Mouse (Mus musculus): ENCODE measurements around the gene Olfr323.
A peak's percentile ranks its signal among the peaks of the same experiment; 100 is the strongest.

Olfr323 gene

DNA sequence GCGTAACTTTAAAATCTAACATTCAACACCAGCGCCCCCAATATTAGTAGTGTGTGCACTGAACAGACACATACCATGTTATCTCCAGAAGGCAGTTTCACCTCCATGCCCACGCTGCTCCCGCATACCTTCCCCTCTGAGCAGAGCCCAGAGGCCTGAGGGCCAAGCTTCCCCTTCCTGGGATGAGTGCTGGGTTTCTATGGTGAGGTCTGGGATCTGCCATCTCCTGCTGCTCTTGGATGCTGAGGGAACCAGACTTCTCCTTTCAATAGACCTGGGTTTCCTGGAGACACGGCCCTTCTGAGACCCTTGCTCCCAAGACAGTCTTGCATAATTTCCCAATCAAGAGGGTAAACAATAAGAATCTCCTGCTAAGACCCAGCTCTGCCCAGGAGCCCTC, at the start of gene Olfr323:
Gene Olfr323, minus strand, starts transcription at position 101 of the 400 bp plus-strand sequence.
- DNase-seq (ENCODE audit: low spot score in 2 of 2), result no peak

DNA sequence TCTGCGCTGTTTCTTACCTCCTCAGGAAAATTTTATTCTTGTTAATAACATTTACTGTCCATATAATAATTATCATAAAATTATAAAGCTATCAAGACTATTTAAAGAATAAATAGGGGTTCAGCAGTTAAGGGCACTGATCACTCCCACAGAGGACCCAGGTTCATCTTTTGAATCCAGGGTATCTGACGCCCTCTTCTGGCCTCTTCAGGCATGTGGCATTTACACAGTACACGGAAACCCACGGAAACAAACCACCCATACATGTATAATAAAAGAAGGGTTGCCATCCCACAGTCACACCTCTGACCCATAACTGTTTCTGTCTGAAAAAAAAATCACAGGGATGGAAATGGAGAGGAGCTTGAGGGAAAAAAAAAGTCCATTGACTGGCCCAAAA, 41.5 kb upstream of the Olfr323 start:
- no peak for DNase-seq (ENCODE audit: low spot score in 2 of 2)

DNA sequence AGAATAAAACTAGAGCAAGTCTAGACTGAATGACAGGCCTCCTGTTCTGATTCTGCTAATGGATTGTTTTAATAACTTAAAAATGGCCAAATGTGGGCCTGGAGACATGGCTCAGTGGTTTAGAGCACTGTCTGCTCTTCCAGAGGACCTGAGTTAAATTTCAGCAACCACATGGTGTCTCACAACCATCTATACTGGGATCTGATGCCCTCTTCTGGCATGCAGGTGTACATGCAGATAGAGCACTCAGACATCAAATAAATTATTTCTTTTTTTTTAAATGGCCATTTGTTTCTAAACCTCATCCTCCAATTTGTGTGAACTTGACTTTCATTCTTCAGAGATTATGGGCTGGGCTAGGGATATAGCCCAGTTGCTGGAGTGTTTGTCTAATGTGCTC, 39.0 kb upstream of the Olfr323 start:
- no peak for DNase-seq (ENCODE audit: low spot score in 2 of 2)

DNA sequence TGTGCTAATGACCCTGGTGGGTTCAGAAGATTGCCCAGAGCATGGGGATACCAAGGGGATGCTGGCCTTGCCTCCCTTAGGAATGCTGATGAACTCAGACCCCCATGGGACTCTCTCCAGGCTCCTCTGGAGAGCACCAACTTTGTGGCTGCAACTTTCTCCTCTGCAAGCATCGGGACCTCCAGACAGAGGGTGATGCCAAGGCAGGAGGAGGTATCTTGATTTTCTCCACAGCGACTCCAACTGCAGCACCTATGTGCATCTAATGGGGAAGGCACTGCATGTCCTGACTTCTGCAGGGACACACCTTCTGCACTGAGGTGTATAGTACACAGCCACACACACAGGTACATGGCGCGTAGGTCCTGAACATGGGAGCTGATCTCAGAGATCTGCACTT, 28.3 kb upstream of the Olfr323 start, which contains the start of gene Olfr322:
Gene Olfr322, plus strand, starts transcription at position 187 of the 400 bp plus-strand sequence.
- no peak for DNase-seq (ENCODE audit: low spot score in 2 of 2)

DNA sequence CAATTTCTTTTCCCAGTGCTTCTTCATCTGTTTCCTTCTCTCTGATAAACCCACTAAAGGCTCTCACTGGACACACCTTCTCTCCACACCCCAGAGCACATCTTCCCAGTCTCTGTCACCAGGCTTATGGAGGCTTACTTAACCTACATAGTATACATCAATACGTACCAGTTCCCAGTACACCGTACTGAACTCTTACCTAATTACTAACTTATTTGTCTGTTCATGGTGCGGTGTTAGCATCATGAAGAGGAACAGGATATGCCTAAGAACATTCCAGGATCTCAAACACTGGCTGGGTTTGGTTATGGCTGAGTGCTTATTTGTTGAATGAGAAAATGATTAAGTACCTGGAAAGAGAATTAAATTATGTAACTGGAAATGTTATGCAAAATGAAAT, 24.9 kb upstream of the Olfr323 start:
- no peak for DNase-seq (ENCODE audit: low spot score in 2 of 2)

DNA sequence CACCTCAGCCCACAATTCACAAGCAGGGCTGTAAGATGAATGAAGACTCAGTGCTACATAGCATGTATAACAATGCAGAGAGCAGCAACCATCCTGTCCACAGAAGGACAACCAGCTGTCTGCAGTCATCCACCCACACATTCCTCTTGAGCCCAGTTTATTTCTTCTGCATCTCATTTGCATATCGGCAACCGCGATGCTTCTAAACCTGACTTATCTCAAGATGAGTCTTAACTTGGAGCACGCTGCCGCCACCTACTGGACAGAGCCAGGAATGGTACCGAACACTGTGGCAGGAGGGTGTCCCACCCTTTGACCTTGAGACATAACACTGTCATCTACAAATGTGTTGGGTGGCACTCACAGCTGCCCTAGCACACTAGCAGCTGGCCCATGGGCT, 13.0 kb upstream of the Olfr323 start:
- DNase-seq (ENCODE audit: low spot score in 2 of 2), result peak in 1 of 2 experiments; percentile 18

DNA sequence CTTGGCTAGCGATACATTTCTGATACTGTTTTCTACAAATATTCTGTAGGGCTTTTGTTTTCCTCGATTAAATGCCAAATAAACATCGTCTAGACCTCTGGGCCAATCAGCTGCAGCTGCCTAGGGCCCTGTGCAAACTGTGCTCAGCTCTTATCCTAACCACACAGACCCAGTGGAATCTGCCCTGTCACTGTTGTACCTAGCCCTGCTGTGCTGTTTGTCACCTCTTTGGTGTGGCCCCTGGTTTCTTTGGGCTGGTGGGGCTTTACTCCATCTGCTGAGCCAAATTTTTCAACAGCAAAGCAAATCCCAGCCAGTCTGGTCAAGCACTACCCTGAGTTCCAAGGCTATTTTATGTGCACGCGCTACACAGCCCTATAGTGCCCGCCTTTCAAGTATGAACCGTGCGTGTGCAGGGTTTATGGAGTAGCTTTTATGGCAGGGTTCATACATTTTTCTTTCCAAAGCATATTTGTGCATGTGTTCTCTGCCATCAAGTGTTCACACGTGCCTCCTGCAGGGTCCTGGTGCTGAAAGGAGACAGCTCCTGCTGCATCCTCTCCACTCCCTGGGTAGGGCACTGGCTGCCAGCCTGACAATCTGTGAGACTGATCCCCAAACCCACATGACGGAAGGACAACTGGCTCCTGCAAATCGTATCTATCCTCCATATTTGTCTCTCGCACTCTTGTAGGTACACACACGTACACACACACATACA, 11.5 kb upstream of the Olfr323 start:
- DNase-seq (ENCODE audit: low spot score in 2 of 2), result no peak

DNA sequence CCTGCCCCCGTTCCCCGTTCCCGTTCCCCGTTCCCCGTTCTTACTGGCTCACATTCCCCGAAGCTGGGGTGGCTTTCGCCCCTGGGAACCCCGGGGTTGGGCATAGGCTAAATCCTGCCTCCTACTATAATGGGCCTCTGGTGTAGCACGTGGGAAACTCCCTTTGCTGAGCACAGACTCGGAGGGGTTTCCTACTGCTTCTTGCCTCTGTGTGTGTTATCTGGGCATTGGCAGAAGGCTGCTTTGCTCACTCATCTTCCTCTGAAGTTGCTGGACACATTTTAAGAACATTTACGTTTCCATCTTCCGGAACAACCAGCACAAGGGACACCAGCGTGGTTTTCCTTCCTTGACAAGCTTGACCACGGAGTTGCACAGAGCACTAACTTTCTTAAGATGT, 10.8 kb upstream of the Olfr323 start:
- DNase-seq (ENCODE audit: low spot score in 2 of 2), result no peak

DNA sequence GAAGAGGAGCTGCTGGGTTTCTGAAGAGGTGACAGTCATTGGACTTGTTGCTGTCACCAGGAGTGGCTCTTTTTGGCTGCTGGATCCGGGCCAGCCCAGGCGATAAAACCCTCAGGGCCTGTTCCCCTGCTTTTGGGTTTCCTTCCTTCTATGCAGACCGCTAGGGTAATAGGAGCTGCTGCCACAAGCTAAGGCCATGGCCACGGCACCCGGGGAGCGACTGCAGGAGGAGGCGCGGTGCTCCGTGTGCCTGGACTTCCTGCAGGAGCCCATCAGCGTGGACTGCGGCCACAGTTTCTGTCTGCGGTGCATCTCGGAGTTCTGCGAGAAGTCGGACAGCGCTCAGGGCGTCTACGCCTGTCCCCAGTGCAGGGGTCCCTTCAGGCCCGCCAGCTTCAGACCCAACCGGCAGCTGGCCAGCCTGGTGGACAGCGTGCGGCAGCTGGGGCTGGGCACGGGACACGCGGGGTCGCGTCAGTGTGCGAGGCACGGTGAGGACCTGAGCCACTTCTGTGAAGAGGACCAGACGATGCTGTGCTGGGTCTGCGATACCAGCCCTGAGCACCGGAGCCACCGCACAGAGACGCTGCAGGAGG, 10.1 kb upstream of the Olfr323 start, which contains the start of gene Trim58:
Gene Trim58, plus strand, starts transcription at position 194 of the 596 bp plus-strand sequence.
- DNase-seq (ENCODE audit: low spot score in 2 of 2), result peak in 1 of 2 experiments; percentile 6

DNA sequence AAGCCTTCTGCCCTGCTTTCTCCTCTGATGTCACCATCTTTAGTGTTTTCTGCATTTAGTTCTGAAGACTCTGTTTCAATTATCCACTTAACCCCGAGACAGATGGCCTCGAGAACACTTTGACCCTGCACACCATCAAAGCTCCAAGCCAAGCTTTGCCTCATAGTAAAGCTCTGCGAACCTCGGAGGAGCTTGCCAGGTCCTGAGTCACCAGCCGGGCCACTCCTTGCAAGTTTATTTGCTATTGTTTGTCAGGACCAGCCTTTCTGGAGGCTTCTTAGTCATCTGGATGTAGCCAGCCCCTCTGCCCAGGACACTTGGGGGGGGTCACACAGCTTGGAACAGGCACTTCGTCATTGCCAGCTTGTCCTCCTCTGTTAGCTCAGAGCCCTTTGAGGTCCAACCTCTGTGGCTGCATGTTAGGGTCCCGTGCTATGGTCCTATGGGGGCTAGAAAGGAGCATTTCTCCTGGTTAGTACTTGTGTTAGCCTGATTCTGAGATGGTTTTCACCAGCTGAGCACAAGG, 7.9 kb upstream of the Olfr323 start:
- no peak for DNase-seq (ENCODE audit: low spot score in 2 of 2)

DNA sequence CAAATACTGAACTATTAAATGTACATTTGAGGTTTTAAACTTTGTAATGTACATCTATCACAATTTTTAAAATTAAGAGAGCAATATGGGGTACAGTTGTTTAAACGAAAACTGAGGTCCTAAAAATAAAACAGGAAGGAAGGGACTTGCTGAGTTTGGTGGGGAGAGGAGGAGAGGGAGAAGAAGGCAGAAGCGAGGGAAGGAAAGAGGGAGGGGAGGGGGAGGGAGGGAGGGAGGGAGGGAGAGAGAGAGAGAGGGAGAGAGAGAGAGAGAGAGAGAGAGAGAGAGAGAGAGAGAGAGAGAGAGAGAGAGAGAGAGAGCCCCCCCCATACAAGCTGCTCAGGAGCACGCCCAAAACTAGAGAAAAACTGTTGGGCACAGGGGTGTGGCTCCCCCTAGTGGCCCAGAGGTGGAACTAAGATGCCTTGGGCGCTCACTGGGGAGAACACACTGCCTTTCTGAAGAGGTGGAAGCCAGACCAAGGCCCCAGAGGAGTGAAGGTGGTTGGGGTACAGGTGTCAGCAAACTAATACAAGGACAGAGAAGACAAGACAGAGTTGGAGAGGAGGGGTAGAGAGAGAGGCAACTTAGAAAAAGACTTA, 6.2 kb upstream of the Olfr323 start:
- DNase-seq (ENCODE audit: low spot score in 2 of 2), result peak in 1 of 2 experiments; percentile 63

DNA sequence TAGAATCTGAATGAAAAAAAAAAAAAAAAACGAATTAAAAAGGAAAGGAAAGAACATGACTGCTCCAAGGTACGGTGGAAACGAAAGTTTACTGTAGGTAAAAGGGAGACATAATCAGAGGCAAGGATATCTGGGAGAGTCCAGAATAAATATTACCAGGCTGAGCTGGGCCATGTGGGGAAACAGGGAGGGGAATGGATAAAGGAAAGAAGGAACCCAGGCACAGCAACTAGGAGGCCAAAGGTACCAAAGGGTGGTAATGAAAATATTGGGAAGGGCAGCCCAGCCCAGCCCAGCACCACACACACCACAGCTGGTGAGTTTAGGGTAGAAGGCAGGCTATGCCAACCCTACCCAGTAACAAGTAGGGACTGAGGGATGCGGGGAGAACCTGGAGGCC, 4.6 kb upstream of the Olfr323 start:
- DNase-seq (ENCODE audit: low spot score in 2 of 2), result no peak

DNA sequence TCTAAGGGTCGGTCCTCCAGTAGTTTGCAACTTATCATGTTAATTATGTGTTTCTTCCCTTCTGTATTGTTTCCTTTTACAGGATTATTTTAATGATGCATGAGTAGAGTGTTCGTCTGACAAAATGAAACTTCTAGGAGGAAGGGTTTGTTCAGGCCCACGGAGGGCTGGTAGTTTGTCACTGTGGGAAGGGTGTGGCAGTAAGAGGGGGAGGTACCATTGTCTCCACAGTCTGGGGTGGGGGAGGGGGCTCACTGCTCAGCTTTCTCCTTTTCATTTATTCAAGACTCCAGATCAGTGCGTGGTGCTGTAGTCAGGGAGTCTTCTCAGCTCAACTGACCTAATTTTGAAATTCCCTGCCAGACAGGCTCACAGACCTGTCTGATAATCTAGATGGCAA, 4.2 kb downstream of the Olfr323 start:
- no peak for DNase-seq (ENCODE audit: low spot score in 2 of 2)

DNA sequence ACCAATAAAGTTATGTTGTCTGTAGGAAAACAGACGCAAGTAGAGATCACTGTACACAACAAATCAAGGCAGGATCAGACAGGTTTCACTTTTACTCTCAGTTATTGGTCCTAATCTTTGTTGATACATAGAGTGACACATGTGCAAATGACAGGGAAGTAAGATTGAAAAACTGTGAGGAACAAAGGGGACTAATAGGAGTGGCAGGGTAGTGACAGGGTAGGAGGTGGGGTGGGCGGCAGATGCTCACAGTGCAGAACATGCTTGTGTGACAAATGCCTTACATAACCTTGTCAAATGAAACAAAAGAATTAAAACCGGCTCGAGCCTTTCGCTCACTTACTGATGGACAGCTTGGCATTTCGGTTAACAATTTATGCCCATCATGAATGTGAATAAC, 11.5 kb downstream of the Olfr323 start:
- DNase-seq (ENCODE audit: low spot score in 2 of 2), result no peak

DNA sequence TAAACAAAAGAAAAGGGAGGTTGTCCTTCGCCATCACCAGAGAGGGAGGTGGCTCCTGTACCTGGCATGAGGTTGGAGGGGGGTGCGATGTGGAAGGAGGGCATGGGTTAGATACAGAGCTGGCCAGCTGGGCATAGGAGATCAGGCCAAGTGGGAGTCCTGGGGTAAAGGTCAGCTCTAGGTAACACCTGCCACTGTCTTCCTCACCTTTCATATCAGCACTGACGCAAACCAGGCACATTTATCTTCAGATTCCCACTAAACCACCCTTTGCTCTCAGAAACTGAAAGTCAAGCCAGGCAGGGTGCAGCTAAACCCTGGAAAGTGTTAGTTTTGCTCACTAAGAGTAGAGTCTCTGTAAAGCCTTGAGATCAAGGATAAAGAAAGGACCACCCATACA, 11.9 kb downstream of the Olfr323 start:
- no peak for DNase-seq (ENCODE audit: low spot score in 2 of 2)

DNA sequence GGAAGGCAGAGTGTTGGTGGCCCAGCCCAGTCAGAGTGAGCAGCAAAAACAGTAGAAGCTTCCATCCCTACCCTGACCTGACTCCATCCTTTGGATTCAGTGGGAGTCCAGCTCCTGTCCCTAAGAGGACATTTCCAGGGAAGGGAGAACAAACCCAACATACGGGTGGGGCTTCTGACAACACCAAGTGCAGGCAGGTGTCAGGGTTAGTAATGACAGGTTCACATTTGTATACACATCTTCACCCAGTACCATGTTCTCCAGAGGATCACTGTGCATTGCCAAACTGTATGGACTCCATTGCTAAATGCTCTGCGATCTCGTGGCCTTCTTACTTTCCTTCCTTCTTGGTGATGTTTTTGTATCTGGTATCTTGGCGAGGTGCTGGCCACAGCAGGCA, 14.3 kb downstream of the Olfr323 start, which contains the start of gene 2210407C18Rik:
Gene 2210407C18Rik, minus strand, starts transcription at position 101 of the 400 bp plus-strand sequence.
- DNase-seq (ENCODE audit: low spot score in 2 of 2), result no peak

DNA sequence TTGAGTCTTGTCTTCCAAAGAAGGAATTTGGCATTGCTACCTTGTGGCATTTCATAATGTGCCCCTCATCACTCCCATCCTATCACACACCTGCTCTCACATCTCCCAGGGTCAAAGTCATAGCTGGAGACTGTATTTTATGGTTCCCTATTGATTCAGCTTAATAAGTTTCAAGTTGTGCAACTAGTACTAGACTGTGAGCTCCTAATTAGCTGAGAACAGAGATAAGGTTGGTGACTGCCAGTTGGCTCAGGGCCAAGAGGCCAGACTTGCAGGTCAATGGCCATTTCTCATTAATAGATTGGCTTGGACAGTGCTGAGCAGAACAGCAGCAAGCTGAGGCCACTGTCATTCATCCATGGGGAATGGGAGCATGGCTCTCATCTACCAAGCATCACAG, 15.8 kb downstream of the Olfr323 start:
- no peak for DNase-seq (ENCODE audit: low spot score in 2 of 2)

DNA sequence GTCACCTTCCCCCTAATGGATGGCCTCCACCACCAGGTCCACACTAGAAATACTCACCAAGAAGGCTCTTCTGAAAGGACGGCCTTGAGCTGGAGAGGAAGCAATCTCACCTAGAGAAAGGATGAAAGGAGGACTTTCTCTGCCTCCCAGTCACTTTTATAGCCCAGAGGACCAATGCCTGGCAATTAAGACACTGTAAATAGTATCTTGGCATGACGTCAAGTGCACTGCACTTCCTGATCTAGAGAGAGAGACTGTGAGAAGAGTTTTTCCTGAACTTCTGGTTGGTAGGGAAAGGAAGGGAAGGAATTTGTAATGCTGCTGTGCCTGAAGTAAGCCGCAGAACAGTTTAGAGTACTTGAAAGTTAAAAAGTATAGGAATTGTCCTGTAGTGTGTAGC, 16.9 kb downstream of the Olfr323 start:
- no peak for DNase-seq (ENCODE audit: low spot score in 2 of 2)

DNA sequence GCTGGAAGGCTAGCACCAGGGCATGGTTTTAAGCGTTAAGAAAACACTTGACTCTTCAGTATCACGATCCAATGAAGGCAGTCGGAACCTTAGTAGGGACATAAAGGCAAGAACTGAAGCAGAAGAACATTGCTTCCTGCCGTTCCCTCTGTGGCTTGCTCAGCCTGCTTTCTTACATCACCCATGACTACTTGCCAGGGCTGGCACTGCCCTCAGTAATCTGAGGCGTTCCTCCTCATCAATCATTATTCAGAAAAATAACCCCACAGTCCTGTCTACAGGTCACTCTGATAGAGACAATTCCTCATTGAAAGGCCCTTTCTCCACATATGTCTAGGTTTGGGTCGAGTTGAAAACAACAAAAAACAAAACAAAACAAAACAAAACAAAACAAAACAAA, 23.3 kb downstream of the Olfr323 start:
- no peak for DNase-seq (ENCODE audit: low spot score in 2 of 2)

DNA sequence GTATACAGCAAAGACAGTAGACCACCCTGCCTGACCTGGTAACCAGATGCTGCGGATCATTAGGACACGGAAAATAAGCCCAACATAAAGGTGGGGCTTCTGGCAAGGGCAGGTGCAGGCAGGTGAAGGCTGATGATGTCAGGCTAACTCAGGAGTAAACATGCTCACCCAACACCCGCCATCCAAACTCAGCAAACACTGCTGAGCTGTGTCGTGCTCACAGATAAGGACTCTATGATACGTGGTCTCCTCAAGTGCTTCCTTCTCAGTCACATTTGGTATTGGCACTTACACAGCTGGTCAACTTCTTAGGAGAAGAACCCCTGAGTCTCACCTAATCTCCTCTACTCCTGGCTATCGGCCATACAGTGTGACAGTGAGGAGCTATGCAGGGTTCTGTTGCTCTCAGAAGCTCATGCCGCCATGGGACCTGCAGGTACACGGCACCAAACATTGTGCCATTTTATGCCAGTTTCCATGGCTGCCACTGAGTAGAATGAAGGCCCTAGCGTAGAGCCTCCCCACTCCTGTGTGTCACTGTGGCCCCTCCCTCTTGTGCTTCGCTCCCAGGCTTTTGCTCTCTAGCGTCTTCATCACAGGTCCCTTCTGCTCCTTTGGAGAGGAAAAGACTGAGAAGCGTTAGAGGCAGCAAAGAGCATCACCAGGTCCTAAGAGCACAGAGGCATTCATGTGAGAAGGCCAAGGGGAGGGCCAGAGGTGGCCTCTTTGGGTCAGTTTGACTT, 24.0 kb downstream of the Olfr323 start:
- no peak for DNase-seq (ENCODE audit: low spot score in 2 of 2)

DNA sequence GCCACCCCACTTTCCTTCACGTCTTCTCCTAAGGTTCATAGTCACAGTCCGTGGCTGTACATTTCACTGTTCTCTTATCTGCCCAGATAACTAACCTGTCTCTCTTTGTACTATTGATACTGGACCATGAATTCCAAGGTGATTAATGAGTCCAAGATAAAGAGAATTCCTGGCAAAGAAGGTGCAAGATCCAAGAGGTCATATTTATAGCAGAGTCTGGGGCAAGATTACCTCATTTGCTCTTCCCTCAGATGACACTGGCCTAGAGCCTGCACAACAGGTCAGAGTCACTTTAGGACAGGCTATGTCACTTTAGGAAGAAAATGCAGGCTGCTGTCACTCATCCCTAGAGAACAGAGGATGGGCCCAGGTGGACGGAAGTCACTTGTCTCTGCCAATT, 25.1 kb downstream of the Olfr323 start:
- no peak for DNase-seq (ENCODE audit: low spot score in 2 of 2)

DNA sequence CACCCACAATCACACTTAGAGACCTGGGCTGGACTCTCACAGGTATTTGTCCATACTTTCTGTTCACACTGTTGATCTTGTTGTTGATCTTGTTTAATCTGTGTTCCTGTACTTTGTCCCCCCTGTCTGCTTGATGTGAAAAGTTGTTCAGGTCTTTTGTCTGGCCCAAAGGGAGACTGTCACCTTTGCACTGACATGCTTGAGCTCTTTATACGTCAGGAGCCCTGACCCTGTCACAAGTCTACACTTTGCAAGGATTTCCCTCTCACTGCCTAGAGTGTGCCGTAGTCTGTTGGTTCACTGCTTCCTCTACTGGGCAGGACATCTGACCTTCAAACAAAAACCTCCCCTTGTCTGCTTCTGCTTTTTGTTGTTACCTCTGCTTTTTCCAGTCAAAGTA, 25.6 kb downstream of the Olfr323 start:
- DNase-seq (ENCODE audit: low spot score in 2 of 2), result no peak

Data from cerebellum, postnatal 4 days (tissue).